Mouse (Mus musculus): ENCODE results near the gene AC124108.1. TPM values are rescaled to one million over a fixed set of nuclear protein-coding genes. Genes with fewer than 3 reads are reported as not detected.

The AC124108.1 gene
- polyA plus RNA-seq, 1 experiment from 2014 or later: 4.8 TPM

DNA sequence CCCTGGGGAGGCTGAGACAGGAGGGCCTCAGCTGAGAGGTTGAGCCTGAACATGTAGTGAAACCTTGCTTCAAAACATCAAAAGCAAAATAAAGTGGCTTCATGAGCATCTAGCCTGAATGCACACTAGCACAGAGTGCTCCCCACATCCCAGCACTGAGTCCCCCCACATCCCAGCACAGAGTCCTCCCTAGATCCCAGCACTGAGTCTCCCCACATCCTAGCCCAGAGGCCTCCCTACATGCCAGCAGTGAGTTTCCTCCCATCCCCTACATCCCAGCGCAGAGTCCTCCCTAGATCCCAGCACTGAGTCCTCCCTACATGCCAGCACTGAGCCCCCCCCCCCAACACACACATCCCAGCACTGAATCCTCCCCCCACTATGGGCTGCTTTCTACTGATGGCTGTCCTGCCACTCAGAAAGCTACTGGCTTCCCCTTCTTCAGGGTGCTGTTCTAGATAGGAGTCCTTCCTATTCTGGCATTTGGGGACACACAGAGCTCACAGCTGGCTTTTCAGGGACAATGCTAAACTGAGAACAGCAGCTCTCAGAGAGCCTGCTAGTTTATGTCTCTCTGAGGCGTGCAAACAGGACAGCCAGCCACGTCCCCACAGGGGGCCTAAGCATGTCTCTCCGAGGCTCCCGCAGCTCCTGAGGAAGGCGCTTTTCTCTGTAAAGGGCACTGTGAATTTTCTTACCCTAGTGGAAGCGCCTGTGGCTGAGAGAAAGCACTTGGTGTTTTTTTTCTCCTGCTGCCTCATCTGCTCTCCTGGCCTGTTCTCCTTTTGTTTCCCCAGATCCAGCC lies 40.4 kb downstream of the AC124108.1 start:
- DNase-seq (ENCODE audit: low spot score) (no peak), ATAC-seq (ENCODE audit: low FRiP score) (no peak)
- Histone ChIP-seq H3K27me3 (ENCODE audit: control insufficient read depth, insufficient read depth, low read length) (no peaks in the 10 kb centered on the region), H3K4me3 (ENCODE audit: low read depth, low read length) (no peak overlapping the region), H3K9ac (ENCODE audit: low read depth, low read length) (no peak overlapping the region), H3K4me1 (replicated peaks; ENCODE audit: control insufficient read depth, insufficient read depth, low read length) (peaks cover 2% of the 10 kb centered on the region; the same call in 1 of the 2 replicates), H3K27ac (ENCODE audit: low read depth, low read length) (no peak overlapping the region), H3K4me2 (replicated peaks; ENCODE audit: low read depth, low read length) (no peak overlapping the region), H3K9me3 (ENCODE audit: control insufficient read depth, low read length) (no peaks in the 10 kb centered on the region), H3K36me3 (ENCODE audit: control insufficient read depth, insufficient read depth, low read length) (no peaks in the 10 kb centered on the region)
- WGBS: 21% methylated on average over 7 of the region's 7 CpGs

DNA sequence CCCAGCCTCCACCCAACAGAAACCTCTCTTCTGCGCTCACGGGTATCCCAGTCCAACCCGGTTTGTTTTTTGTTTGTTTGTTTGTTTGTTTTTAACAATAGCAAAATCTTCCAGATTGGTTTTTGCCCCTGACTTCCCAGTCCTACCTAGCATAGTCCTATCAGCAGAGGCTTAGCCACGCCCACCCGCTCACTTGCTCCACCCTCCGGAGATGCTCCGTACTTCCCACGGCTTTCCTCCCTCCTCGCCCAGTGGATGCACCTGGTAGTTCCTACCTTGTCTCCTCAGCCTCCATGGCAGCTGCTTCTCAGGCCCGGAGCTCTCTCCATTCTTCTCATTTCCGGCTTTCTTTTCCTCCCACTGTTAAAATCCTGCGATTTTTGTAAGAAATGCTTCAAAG lies 42.3 kb downstream of the AC124108.1 start:
- ATAC-seq (ENCODE audit: low FRiP score) (no peak), DNase-seq (ENCODE audit: low spot score) (peak; percentile 72)
- Histone ChIP-seq H3K4me1 (replicated peaks; ENCODE audit: control insufficient read depth, insufficient read depth, low read length) (peaks cover 2% of the 10 kb centered on the region; the same call in 1 of the 2 replicates), H3K4me3 (ENCODE audit: low read depth, low read length) (no peak overlapping the region), H3K36me3 (ENCODE audit: control insufficient read depth, insufficient read depth, low read length) (no peaks in the 10 kb centered on the region), H3K27ac (ENCODE audit: low read depth, low read length) (no peak overlapping the region), H3K9me3 (ENCODE audit: control insufficient read depth, low read length) (no peaks in the 10 kb centered on the region), H3K4me2 (replicated peaks; ENCODE audit: low read depth, low read length) (no peak overlapping the region), H3K27me3 (ENCODE audit: control insufficient read depth, insufficient read depth, low read length) (no peaks in the 10 kb centered on the region), H3K9ac (ENCODE audit: low read depth, low read length) (no peak overlapping the region)
- 18% methylated on average over 12 of the region's 12 CpGs for WGBS

DNA sequence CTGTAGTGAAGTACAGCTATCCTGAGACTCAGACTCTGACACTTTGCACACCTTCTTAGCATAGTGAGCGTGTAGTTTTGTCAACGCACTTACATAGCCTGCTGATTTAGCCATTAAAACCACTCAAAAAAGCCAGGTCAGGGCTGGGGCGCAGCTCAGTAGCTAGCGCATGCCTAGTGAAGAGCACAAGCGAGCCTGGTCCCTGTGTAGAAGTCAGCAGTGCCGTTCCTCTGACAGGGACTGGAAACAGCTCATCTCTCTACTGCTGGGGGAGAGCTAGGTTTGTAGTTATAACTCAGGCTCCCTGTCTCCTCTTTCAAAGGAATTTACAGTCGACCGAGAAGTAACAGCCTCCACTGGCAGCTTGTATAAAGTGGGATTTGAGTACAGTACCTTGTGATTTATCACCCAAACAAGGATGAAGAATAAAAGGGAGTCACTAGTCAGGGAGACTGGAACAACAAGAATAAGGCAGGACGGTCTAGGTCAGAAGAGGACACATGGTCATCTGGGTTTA lies 43.6 kb downstream of the AC124108.1 start:
- Histone ChIP-seq H3K9ac (ENCODE audit: low read depth, low read length) (no peak overlapping the region), H3K9me3 (ENCODE audit: control insufficient read depth, low read length) (no peaks in the 10 kb centered on the region), H3K4me3 (ENCODE audit: low read depth, low read length) (no peak overlapping the region), H3K4me2 (replicated peaks; ENCODE audit: low read depth, low read length) (no peak overlapping the region), H3K27me3 (ENCODE audit: control insufficient read depth, insufficient read depth, low read length) (no peaks in the 10 kb centered on the region), H3K27ac (ENCODE audit: low read depth, low read length) (no peak overlapping the region), H3K4me1 (replicated peaks; ENCODE audit: control insufficient read depth, insufficient read depth, low read length) (peaks cover 2% of the 10 kb centered on the region; the same call in 1 of the 2 replicates), H3K36me3 (ENCODE audit: control insufficient read depth, insufficient read depth, low read length) (no peaks in the 10 kb centered on the region)
- DNase-seq (ENCODE audit: low spot score): no peak
- no peak for ATAC-seq (ENCODE audit: low FRiP score)
- WGBS: 74% methylated on average over 9 of the region's 9 CpGs

DNA sequence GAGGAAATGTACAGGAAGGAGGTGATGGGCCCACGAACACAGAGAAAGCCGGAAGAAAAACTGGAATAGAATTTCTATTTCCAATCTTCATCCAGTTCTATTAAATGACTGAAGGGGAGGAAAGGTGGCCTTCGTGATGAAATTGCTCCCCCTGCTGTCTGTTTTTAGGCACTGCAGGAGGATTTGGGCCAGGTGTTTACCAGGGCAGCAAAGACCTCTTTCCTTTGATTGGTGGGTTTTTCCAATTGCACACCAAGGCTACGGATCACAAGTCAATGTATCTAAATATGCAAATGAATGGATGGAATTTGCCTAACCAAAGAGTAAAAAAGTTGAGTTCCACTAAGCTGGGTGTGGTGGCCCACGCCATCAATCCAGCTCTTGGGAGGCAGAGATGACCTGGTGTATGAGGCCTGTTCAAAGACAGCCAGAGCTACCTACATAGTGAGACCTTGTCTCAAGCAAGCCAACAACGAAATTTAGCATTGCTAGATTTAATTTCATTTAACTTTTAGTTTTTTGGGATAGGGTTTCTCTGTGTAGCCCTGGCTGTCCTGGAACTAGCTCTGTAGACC lies 46.4 kb downstream of the AC124108.1 start:
- WGBS: 23% methylated on average over 6 of the region's 6 CpGs
- ATAC-seq (ENCODE audit: low FRiP score): no peak
- no peak overlapping the region for H3K27ac ChIP-seq (ENCODE audit: low read depth, low read length)
- H3K9ac ChIP-seq (ENCODE audit: low read depth, low read length): no peak overlapping the region
- peak; percentile 81 for DNase-seq (ENCODE audit: low spot score)
- H3K9me3 ChIP-seq (ENCODE audit: control insufficient read depth, low read length): no peaks in the 10 kb centered on the region
- H3K36me3 ChIP-seq (ENCODE audit: control insufficient read depth, insufficient read depth, low read length): no peaks in the 10 kb centered on the region
- no peaks in the 10 kb centered on the region for H3K27me3 ChIP-seq (ENCODE audit: control insufficient read depth, insufficient read depth, low read length)
- no peak overlapping the region for H3K4me3 ChIP-seq (ENCODE audit: low read depth, low read length)
- no peaks in the 10 kb centered on the region for H3K4me1 ChIP-seq (replicated peaks; ENCODE audit: control insufficient read depth, insufficient read depth, low read length)
- H3K4me2 ChIP-seq (replicated peaks; ENCODE audit: low read depth, low read length): no peak overlapping the region

DNA sequence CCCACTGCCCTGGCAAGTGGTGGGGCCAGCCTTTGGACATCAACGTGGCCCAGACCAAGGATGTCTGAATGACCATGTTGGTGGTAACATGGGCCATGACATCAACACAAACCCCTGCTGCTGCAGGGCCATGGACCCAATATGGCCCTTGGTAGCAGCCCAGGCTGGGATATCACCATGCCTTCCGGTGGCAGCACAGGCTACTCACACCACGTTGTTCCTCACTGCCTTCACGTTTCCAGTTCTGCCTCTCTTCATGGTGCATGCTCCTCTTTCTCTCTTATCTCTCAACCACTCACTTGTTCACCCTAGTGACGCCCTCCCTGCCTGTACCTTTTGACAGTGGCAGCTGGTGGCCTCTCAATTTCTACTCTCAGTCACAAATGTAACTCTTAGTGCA lies 53.8 kb downstream of the AC124108.1 start:
- Histone ChIP-seq H3K27me3 (ENCODE audit: control insufficient read depth, insufficient read depth, low read length) (no peaks in the 10 kb centered on the region), H3K4me3 (ENCODE audit: low read depth, low read length) (no peak overlapping the region), H3K4me1 (replicated peaks; ENCODE audit: control insufficient read depth, insufficient read depth, low read length) (no peaks in the 10 kb centered on the region), H3K27ac (ENCODE audit: low read depth, low read length) (no peak overlapping the region), H3K9ac (ENCODE audit: low read depth, low read length) (no peak overlapping the region), H3K36me3 (ENCODE audit: control insufficient read depth, insufficient read depth, low read length) (no peaks in the 10 kb centered on the region), H3K4me2 (replicated peaks; ENCODE audit: low read depth, low read length) (no peak overlapping the region), H3K9me3 (ENCODE audit: control insufficient read depth, low read length) (no peaks in the 10 kb centered on the region)
- DNase-seq (ENCODE audit: low spot score) (no peak), ATAC-seq (ENCODE audit: low FRiP score) (no peak)
- 75% methylated on average over 5 of the region's 5 CpGs for WGBS

DNA sequence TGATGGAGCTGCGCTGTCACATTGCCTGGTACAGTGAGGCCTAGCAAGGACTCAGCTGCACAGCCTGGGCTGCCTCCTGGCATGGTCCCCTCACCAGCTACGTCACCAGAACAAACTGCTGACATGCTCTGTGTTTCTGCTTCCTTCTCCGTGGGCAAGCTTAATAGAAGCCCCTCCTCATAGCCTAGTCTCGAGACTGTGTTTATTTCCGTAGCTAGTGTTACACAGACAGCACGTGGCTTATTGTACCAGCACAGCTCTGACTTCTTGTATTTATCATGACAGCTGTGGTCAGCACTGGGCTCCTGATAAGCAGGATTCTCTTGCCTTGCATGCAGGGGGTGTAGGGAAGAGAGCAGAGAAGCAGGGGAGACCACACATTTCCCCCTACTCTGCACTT lies 54.9 kb downstream of the AC124108.1 start:
- 81% methylated on average over 6 of the region's 6 CpGs for WGBS

DNA sequence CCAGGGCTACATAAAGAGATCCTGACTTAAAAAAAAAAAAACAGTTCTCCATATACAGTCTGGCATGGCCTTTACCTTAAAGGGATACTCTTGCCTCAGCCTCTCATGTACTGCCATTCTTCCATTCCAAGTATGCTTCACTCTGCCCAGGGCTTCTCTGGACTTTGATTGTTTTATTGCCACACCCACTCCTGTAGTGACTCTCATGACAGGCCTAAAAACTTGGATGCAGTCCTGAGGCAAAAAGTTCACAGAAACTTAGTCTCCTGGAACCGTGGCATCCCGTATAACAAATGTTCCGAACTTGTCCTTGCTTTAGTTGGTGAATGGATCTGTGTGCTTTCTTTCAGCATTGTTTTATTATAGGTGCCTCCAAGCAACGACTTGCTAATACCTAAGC lies 55.4 kb downstream of the AC124108.1 start:
- Histone ChIP-seq H3K4me3 (ENCODE audit: low read depth, low read length) (no peak overlapping the region), H3K9me3 (ENCODE audit: control insufficient read depth, low read length) (no peaks in the 10 kb centered on the region), H3K9ac (ENCODE audit: low read depth, low read length) (no peak overlapping the region), H3K36me3 (ENCODE audit: control insufficient read depth, insufficient read depth, low read length) (no peaks in the 10 kb centered on the region), H3K4me2 (replicated peaks; ENCODE audit: low read depth, low read length) (no peak overlapping the region), H3K27me3 (ENCODE audit: control insufficient read depth, insufficient read depth, low read length) (no peaks in the 10 kb centered on the region), H3K4me1 (replicated peaks; ENCODE audit: control insufficient read depth, insufficient read depth, low read length) (no peaks in the 10 kb centered on the region), H3K27ac (ENCODE audit: low read depth, low read length) (no peak overlapping the region)
- DNase-seq (ENCODE audit: low spot score) (no peak), ATAC-seq (ENCODE audit: low FRiP score) (no peak)
- WGBS: 91% methylated on average over 4 of the region's 4 CpGs

More for the DNA sequence above, 54.9 kb downstream of the AC124108.1 start:
- Histone ChIP-seq H3K9me3 (ENCODE audit: control insufficient read depth, low read length) (no peaks in the 10 kb centered on the region), H3K27ac (ENCODE audit: low read depth, low read length) (no peak overlapping the region), H3K4me1 (replicated peaks; ENCODE audit: control insufficient read depth, insufficient read depth, low read length) (no peaks in the 10 kb centered on the region), H3K4me2 (replicated peaks; ENCODE audit: low read depth, low read length) (no peak overlapping the region), H3K9ac (ENCODE audit: low read depth, low read length) (no peak overlapping the region), H3K4me3 (ENCODE audit: low read depth, low read length) (no peak overlapping the region), H3K36me3 (ENCODE audit: control insufficient read depth, insufficient read depth, low read length) (no peaks in the 10 kb centered on the region), H3K27me3 (ENCODE audit: control insufficient read depth, insufficient read depth, low read length) (no peaks in the 10 kb centered on the region)
- DNase-seq (ENCODE audit: low spot score) (no peak), ATAC-seq (ENCODE audit: low FRiP score) (no peak)

DNA sequence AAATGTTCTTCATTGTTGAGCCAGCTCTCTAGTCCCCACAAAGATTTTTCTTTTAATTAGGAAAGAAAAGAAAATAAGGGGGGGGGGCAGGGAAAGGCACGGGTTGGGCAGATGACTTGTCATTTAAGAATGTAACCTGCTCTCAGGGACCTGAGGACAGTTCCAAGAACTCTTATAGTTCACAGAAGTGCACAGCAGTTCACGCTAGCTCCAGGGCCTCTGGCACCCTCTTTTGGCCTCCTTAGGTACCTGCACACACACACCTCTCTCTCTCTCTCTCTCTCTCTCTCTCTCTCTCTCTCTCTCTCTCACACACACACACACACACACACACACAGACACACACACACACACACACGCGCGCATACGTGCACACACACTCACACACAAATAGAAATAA lies 63.2 kb downstream of the AC124108.1 start:
- H3K4me2 ChIP-seq (replicated peaks; ENCODE audit: low read depth, low read length): no peak overlapping the region
- ATAC-seq (ENCODE audit: low FRiP score): no peak
- H3K9ac ChIP-seq (ENCODE audit: low read depth, low read length): no peak overlapping the region
- no peak overlapping the region for H3K4me3 ChIP-seq (ENCODE audit: low read depth, low read length)
- H3K27ac ChIP-seq (ENCODE audit: low read depth, low read length): no peak overlapping the region
- WGBS: 82% methylated on average over 6 of the region's 6 CpGs
- no peaks in the 10 kb centered on the region for H3K36me3 ChIP-seq (ENCODE audit: control insufficient read depth, insufficient read depth, low read length)
- no peaks in the 10 kb centered on the region for H3K4me1 ChIP-seq (replicated peaks; ENCODE audit: control insufficient read depth, insufficient read depth, low read length)
- no peaks in the 10 kb centered on the region for H3K27me3 ChIP-seq (ENCODE audit: control insufficient read depth, insufficient read depth, low read length)
- DNase-seq (ENCODE audit: low spot score): no peak
- H3K9me3 ChIP-seq (ENCODE audit: control insufficient read depth, low read length): no peaks in the 10 kb centered on the region
